Mouse (Mus musculus) CH12.LX (cell line): ENCODE data around the gene Plpp3. TPM values are rescaled to one million over a fixed set of nuclear protein-coding genes. Genes with fewer than 3 reads are reported as not detected.

Source experiments
- DNase-seq: peaks from one replicate; pipeline ENCODE4 v3.0.0-alpha.2; 2013; ENCODE audit errors: extremely low read depth
- H3K27ac ChIP-seq: 2 replicates; pipeline ENCODE4 v1.5.1; 2012; ENCODE audit warnings: low read depth, mild to moderate bottlenecking, control low read depth, moderate library complexity; ENCODE audit not compliant: insufficient read depth
- H3K27me3 ChIP-seq: replicated peaks from 2 replicates; pipeline ENCODE3; 2012; ENCODE audit warnings: inconsistent platforms
- H3K36me3 ChIP-seq, 2 experiments: replicated peaks in 1 of 2; 2 replicates each; pipeline versions ENCODE3 to v1.6.1; 2012; ENCODE audit warnings: inconsistent platforms in 1 of 2, low read length in 1 of 2, mild to moderate bottlenecking in 1 of 2, mixed read lengths in 1 of 2, moderate library complexity in 1 of 2; ENCODE audit not compliant: control insufficient read depth in 1 of 2, insufficient read depth in 1 of 2
- H3K4me1 ChIP-seq, 2 experiments: 2 replicates each; pipeline ENCODE4 v1.6.1; 2012; ENCODE audit warnings: inconsistent platforms in 1 of 2, moderate library complexity in 1 of 2; ENCODE audit not compliant: insufficient read depth in 2 of 2, control insufficient read depth in 1 of 2
- H3K4me2 ChIP-seq: 2 replicates; pipeline ENCODE4 v1.6.1; 2012; ENCODE audit warnings: low read depth, mild to moderate bottlenecking, control low read depth; ENCODE audit not compliant: poor library complexity, insufficient read depth, severe bottlenecking
- H3K4me3 ChIP-seq, 3 experiments: fragments of 150-350 bp in 1 of 3; sonication (generic) in 1 of 3; replicated peaks in 1 of 3; 2 replicates each; pipeline versions ENCODE3 to v1.5.1; 2011 to 2012; ENCODE audit warnings: low read depth in 2 of 3, low read length in 2 of 3, mild to moderate bottlenecking in 2 of 3, moderate library complexity in 2 of 3, control low read depth in 1 of 3, improper control_type of control experiment in 1 of 3, inconsistent platforms in 1 of 3, mixed read lengths in 1 of 3; ENCODE audit not compliant: poor library complexity in 1 of 3
- H3K79me2 ChIP-seq: replicated peaks from 2 replicates; pipeline ENCODE4 v1.6.1; 2012; ENCODE audit warnings: mild to moderate bottlenecking, moderate library complexity; ENCODE audit not compliant: control insufficient read depth, poor library complexity, insufficient read depth, severe bottlenecking; ENCODE audit errors: extremely low read depth
- H3K9ac ChIP-seq: 2 replicates; pipeline ENCODE4 v1.6.1; 2012; ENCODE audit warnings: low read depth, mild to moderate bottlenecking, control low read depth, moderate library complexity; ENCODE audit not compliant: insufficient read depth
- H3K9me3 ChIP-seq: replicated peaks from 2 replicates; pipeline ENCODE3; 2012; ENCODE audit warnings: low read length, inconsistent platforms, mixed read lengths
- BHLHE40 ChIP-seq: IDR thresholded peaks from 2 replicates; pipeline ENCODE4 v1.6.1; 2011; ENCODE audit warnings: mild to moderate bottlenecking, low read depth, low read length, improper control_type of control experiment
- CTCF ChIP-seq, 2 experiments: IDR thresholded peaks in 1 of 2; conservative IDR thresholded peaks in 1 of 2; 2 replicates each; pipeline ENCODE4 v1.5.1; 2011 to 2012; ENCODE audit warnings: low read depth in 2 of 2, low read length in 2 of 2, improper control_type of control experiment in 1 of 2, inconsistent platforms in 1 of 2, mild to moderate bottlenecking in 1 of 2, moderate library complexity in 1 of 2
- E2F4 ChIP-seq: IDR thresholded peaks from 2 replicates; pipeline ENCODE4 v1.6.1; 2011; ENCODE audit warnings: low read depth, low read length, improper control_type of control experiment; ENCODE audit not compliant: insufficient replicate concordance
- HCFC1 ChIP-seq: IDR thresholded peaks from 2 replicates; pipeline ENCODE4 v1.6.1; 2012; ENCODE audit warnings: low read depth, mild to moderate bottlenecking, inconsistent platforms, low read length, improper control_type of control experiment
- IRF4 ChIP-seq: IDR thresholded peaks from 2 replicates; pipeline ENCODE4 v1.6.1; 2014; ENCODE audit warnings: low read depth, mild to moderate bottlenecking, inconsistent platforms, low read length, improper control_type of control experiment
- JUND ChIP-seq: conservative IDR thresholded peaks from 2 replicates; pipeline ENCODE4 v1.6.1; 2011; ENCODE audit warnings: low read depth, low read length, improper control_type of control experiment
- MAFK ChIP-seq: IDR thresholded peaks from 2 replicates; pipeline ENCODE4 v1.6.1; 2011; ENCODE audit warnings: low read length, improper control_type of control experiment; ENCODE audit not compliant: insufficient replicate concordance
- MAX ChIP-seq: IDR thresholded peaks from 2 replicates; pipeline ENCODE4 v1.6.1; 2011; ENCODE audit warnings: low read length, improper control_type of control experiment
- MAZ ChIP-seq: IDR thresholded peaks from 2 replicates; pipeline ENCODE4 v1.6.1; 2012; ENCODE audit warnings: low read depth, mild to moderate bottlenecking, inconsistent platforms, low read length, improper control_type of control experiment, moderate library complexity
- MEF2A ChIP-seq: IDR thresholded peaks from 2 replicates; pipeline ENCODE4 v1.6.1; 2014; ENCODE audit warnings: low read depth, mild to moderate bottlenecking, inconsistent platforms, low read length, improper control_type of control experiment, borderline replicate concordance
- MXI1 ChIP-seq: IDR thresholded peaks from 2 replicates; pipeline ENCODE4 v1.6.1; 2011; ENCODE audit warnings: mild to moderate bottlenecking, low read depth, low read length, improper control_type of control experiment
- MYC ChIP-seq: IDR thresholded peaks from 2 replicates; pipeline ENCODE4 v1.6.1; 2011; ENCODE audit warnings: low read depth, mild to moderate bottlenecking, improper control_type of control experiment, low read length
- PAX5 ChIP-seq: IDR thresholded peaks from 2 replicates; pipeline ENCODE4 v1.6.1; 2012; ENCODE audit warnings: low read length, inconsistent platforms, mixed read lengths
- POLR2A ChIP-seq: IDR thresholded peaks from 2 replicates; pipeline ENCODE4 v1.6.1; 2011; ENCODE audit warnings: low read depth, mild to moderate bottlenecking, improper control_type of control experiment, low read length
- SMC3 ChIP-seq: IDR thresholded peaks from 2 replicates; pipeline ENCODE4 v1.6.1; 2011; ENCODE audit warnings: low read depth, low read length, improper control_type of control experiment
- TBP ChIP-seq: conservative IDR thresholded peaks from 2 replicates; pipeline ENCODE4 v1.6.1; 2011; ENCODE audit warnings: low read depth, low read length, improper control_type of control experiment
- UBTF ChIP-seq: IDR thresholded peaks from 2 replicates; pipeline ENCODE4 v1.6.1; 2012; ENCODE audit warnings: low read depth, mild to moderate bottlenecking, inconsistent platforms, low read length, improper control_type of control experiment, moderate library complexity
- USF1 ChIP-seq: IDR thresholded peaks from 2 replicates; pipeline ENCODE4 v1.6.1; 2014; ENCODE audit warnings: low read depth, mild to moderate bottlenecking, inconsistent platforms, low read length, improper control_type of control experiment
- USF2 ChIP-seq: conservative IDR thresholded peaks from 2 replicates; pipeline ENCODE4 v1.6.1; 2011; ENCODE audit warnings: low read depth, low read length, improper control_type of control experiment
- ZKSCAN1 ChIP-seq: IDR thresholded peaks from 2 replicates; pipeline ENCODE4 v1.6.1; 2012; ENCODE audit warnings: low read depth, inconsistent platforms, low read length, improper control_type of control experiment, borderline replicate concordance
- dilution Hi-C: fragments of 300-500 bp; cut with MboI; formaldehyde crosslinking; loops from 2 replicates; pipeline ENCODE4 v1.14.3; 2020; ENCODE audit warnings: low sequenced_read_pairs; ENCODE audit not compliant: extremely low pct_unique_long_range_greater_than_20kb, extremely low pct_ligation_motif_present
- in situ Hi-C: fragments of 300-500 bp; cut with MboI; formaldehyde crosslinking; loops from 3 replicates; pipeline ENCODE4 v1.14.3; 2019; ENCODE audit warnings: low sequenced_read_pairs, low pct_ligation_motif_present, low pct_unique_long_range_greater_than_20kb, mixed read lengths
- polyA plus RNA-seq: library from polyadenylated mRNA; unstranded; fragments of >175 nt; gene quantifications from 2 replicates; pipeline ENCODE4 v1.2.1, GENCODE M21; 2012; ENCODE audit warnings: low read depth; ENCODE audit not compliant: insufficient read length
- total RNA-seq, 2 experiments: library from RNA; depleted of rRNA; stranded (reverse); fragments of 300-350 nt in 1 of 2; fragments of >200 nt in 1 of 2; gene quantifications; 2 replicates each; pipeline ENCODE4 v1.2.3; 2012 to 2014

Gene Plpp3
- total and polyA plus RNA-seq, 3 experiments: 0.34 to 1.6 (median 1.2) TPM

- Histone ChIP-seq H3K36me3 (no peaks in the 10 kb centered on the region), H3K9me3 (no peaks in the 10 kb centered on the region), H3K27ac (no peak overlapping the region), H3K27me3 (no peaks in the 10 kb centered on the region), H3K79me2 (no peaks in the 10 kb centered on the region), H3K4me1 (peaks cover 0 to 13% of the 10 kb centered on the region in 2 experiments; a peak in 2 of 4 replicates), H3K4me3 (no peak overlapping the region), H3K9ac (no peak overlapping the region), H3K4me2 (no peak overlapping the region)
- dilution Hi-C loops: no loop called here
- in situ Hi-C loops: no loop called here
- no peak for DNase-seq
- TF ChIP-seq CTCF (conservative IDR thresholded peaks at IDR 0.05 in 1 of 2, IDR thresholded peaks at IDR 0.05 in 1 of 2; ENCODE audit: low read depth in 2 of 2, low read length in 2 of 2) (no peak), MAZ (no peak)
These were observed 14.3 kb downstream of the Plpp3 start for GRCm38 (mm10) chr4:105171432-105171831.

- H3K4me3 ChIP-seq: no peak overlapping the region
- no peaks in the 10 kb centered on the region for H3K36me3 ChIP-seq
- no peaks in the 10 kb centered on the region for H3K27me3 ChIP-seq
- no peaks in the 10 kb centered on the region for H3K4me1 ChIP-seq
- dilution Hi-C loops (no loop called here), in situ Hi-C loops (no loop called here)
- no peak overlapping the region for H3K9ac ChIP-seq
- no peaks in the 10 kb centered on the region for H3K9me3 ChIP-seq
- TF ChIP-seq UBTF (no peak), MAFK (no peak), USF1 (no peak), HCFC1 (no peak), CTCF (conservative IDR thresholded peaks at IDR 0.05 in 1 of 2, IDR thresholded peaks at IDR 0.05 in 1 of 2; ENCODE audit: low read depth in 2 of 2, low read length in 2 of 2) (no peak), ZKSCAN1 (no peak), E2F4 (no peak), MAX (no peak), MEF2A (no peak), MYC (no peak), USF2 (no peak), JUND (no peak), TBP (no peak), BHLHE40 (no peak), POLR2A (no peak), MXI1 (no peak), IRF4 (no peak), PAX5 (no peak), SMC3 (no peak)
- DNase-seq: no peak
- no peak overlapping the region for H3K4me2 ChIP-seq
- no peak overlapping the region for H3K27ac ChIP-seq
- H3K79me2 ChIP-seq: no peaks in the 10 kb centered on the region
These were observed 17.6 kb downstream of the Plpp3 start for GRCm38 (mm10) chr4:105174778-105175177.
